Mouse (Mus musculus): ENCODE measurements at regions not wholly inside any gene's neighbourhood (a gene's known extent, or its start where the extent isn't known, plus 50 kb on each side); places are given as distances from the start of the nearest gene placed in this dataset.
"Not testable (repeated sequence)": the region's sequence is repeated elsewhere in the genome, so short reads cannot be mapped to it uniquely, and the experiment has no call there.

DNA sequence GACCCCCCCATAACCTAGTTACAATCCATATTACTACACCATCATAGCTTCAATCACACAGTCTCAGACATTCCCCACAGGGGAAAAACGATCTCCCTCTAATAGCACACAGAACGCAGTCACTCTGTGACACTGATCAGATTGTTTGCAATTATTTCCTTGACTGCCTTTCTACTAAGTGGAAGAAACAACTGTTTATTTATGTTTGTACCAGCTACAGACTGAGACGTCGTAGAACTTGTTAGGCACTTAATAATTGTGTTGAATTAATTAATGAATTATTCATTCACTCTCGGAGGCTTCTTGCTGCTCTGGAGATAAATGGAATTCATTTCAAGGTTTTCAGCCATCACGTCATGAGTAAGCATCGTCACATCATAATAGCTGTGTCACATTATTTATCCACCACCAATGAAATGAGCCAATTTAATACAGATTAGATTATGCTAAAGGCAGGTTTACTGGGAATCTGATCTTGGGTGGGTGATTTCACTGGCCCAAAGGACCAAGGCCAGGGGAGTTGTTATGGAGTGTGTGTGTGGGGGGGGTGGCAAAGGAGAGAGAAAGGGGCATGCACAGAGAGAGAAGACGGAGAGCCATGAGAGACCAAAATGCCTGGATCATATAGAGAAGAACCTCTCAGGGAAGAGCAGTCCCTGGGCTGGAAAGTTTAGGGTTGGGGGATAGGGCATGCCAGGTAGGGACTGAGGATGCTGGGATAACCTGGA, 355.7 kb upstream of the Zwint start:
- DNase-seq = no peak

DNA sequence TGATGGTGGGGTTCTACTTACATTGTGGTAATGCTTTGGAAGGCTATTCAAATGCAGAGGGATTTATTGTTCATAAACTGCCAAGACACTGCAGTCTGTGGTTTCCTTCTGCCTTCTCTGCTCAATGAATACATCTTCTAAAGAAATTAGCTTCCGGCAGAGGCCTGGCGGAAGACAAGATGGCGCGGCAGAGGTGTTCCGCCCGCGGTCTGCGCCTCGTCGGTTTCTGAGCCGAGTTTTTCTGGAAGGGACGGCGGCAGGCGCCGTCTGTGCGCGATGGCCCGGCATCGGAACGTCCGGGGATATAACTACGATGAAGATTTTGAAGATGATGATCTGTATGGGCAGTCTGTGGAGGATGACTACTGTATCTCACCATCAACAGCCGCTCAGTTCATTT, 345.6 kb upstream of the Zwint start:
- DNase-seq = not testable (repeated sequence)

DNA sequence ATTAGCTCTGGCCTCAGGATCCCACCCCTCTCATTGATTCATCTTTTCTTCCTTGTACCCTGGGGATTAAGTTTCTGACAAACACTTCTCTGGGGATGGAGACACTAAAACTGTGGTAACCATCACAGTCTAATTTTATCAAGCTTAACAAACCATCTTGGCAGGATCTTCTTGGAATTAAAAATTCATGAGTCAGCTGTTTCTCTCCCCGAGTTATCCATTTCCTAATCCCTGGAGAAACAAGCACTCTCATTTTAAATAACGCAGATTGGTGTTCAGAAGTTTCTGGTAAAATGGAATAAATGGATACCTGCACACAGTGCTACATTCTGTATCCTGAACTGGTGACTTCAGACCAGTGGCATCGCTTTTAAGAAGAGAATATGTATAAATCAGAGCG, 336.3 kb upstream of the Zwint start:
- no peak for DNase-seq

DNA sequence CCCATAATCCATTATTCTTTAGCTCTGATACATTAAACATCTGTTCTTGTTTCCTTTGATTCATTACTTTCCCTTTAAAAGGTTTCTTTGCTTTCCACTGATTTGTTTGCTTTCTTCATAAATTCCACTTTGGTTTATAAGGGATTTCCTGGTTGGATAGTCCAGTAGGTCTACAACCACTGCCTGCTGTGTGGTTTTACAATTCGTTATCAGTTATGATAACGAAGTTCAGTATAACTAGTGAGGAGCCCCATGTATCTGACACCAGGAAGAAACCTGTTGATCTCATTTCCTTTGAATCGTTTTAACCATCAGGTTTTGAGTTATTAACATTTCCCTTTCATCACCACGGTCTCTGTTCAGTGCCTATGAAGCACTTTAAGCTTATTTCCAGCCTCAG, 334.3 kb upstream of the Zwint start:
- DNase-seq = no peak

DNA sequence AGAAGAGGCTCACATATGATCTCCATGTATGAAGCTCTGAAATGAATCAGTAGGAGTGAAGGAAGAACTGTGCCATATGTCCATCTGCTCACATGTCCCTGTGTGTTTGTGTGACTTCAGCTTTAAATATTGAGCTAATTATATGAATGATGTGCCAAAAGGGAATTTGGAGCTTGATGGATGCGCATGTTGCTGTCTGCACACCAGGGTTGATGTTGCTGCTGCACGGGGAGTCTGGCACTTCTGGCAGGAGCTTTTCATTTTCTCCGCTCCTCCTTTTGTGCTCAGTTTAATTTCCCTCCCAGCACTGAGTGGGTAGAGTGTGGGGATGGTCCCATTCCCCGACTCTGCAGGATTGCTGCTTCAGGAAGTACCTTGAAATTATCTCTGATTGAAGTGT, 328.0 kb upstream of the Zwint start:
- no peak for DNase-seq

DNA sequence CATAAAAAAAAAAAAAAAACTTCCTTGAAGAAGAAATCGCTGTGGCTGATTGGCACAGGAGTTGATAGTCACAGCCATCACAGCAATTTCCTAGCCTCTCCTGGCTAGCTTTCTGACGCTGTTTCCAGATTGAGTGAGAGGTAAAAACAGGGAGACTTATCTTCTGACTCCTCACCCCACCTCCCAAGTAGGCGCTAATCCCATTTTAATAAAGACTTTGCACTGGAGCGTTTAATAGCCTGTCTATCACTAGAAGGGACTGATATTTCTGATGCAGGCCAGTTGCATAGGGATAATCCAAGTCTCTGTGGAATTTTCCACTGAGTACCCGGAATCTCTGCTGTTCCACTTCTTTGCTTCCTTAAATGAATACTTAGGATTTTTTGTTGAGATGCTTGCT, 307.4 kb upstream of the Zwint start:
- no peak for DNase-seq

DNA sequence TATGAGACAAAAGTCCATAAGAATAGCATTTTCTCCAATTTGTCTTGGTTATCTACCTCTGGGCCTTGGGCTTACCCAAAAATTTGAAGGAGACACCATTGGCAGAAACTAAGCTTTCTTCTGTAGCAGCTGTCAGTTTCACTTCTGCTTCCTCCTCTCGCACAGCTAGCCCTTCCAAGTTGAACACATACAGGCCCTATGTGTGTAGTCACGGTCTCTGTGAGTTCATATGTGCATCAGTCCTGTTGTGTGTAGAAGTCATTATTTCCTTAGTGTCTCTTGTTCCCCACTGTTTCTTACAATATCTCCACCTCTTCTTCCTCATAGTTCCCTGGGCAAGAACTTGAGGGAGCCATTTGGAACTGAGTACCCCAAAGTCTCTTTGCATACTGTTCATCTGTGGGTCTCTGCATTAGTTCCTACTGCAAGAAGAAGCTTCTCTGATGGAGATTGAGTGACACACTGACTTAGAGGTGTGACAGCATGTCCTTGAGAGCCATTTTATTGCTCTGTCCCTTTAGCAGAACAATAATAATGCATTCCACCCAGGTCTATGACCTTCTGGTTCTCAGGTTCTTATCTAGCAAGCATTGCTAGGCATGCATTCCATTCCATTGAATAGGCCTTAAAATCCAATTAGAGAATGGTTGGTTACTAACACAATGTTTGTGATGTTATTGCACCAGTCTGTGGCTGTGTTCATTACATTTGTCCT, 306.5 kb upstream of the Zwint start:
- DNase-seq = no peak

DNA sequence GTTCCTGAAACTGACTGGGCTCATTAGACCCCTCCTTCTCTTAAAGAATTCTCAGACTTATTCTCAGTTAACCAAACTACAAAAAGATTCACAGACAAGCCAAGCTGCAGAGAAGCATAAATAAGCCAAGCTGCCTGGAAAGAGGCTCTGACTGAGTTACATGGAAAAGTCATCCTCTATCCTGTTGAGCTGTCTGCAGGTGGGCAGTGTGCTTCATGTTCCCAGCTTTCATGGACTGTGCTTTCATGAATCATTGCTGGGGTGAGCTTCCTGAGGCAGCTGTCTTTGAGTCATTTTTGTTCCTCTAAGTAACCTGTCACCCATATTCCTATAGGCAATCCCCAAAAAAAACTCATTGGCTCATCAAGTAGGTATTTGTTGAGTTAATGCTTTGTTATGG, 301.8 kb upstream of the Zwint start:
- DNase-seq = no peak

DNA sequence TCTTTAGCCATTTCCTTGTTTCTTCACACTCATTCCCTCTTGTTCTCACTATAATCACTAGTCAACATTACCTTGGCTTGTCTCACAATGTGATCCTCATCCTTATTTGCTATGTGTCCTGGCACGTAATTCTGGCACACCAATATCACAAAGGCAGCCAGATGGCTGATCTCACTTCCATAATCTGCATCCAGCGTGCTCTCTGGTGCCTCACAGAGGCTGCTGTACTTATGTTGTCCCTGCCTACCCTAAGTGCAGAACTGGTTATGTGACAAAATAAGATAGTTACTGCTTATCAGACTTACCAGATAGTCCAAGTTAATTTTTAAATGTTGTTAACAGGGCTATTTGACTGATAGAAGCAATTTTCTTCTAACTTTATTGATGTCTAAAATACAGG, 301.1 kb upstream of the Zwint start:
- DNase-seq = no peak

DNA sequence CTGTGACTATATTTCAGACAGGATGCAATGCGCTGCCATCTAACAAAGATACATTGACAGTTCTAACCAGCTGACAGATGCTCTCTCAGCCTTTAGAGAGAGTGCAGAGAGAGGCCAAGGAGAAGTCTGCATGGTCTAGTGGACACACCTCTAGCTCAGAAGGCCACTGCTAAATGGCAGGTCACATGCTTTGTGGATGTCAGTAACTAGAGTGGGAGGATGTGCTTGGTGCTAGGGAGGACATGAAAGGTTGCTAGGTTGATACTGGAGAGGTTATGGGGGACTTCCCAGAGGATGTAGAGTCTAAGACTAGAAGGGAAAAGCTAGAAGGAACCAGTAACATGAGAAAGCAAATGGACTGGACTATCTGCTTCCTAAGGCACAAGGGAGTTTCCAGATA, 271.3 kb upstream of the Zwint start:
- no peak for DNase-seq

DNA sequence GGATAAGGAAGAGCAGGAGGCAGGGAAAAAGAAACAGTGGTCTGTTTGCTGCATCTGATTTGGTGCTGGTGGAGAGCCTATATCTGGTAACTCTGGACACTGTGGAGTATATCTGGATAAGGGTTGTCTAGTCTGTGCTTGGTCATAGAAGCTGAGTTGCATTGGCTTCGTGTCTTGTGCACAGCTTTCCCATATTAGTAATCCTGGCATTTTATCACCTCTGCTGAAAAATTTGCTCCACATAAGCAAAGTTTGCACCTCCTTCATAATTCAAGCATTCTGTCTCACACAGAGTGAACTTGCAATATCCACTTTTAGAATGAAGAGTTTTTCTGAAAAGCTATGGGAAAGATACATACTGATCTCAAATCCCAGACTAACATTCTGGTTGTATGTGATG, 269.8 kb upstream of the Zwint start:
- no peak for DNase-seq

DNA sequence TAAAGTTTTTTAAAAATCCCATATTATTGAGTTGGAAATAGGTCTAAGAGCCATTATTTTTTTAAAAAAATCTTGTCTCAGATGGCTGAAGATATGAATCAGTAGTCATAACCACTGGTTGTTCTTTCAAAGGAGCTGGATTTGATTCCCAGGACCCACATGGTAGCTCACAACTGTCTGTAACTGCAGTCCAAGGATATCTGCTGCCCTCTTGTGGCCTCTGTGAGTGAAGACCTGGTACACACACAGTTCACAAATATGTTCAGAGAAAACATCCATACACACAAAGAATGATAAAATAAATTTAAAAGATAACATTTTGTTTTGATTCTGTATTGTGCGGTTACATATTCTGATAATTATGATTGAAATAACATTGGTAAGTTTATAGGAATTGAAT, 263.2 kb upstream of the Zwint start:
- DNase-seq = no peak

DNA sequence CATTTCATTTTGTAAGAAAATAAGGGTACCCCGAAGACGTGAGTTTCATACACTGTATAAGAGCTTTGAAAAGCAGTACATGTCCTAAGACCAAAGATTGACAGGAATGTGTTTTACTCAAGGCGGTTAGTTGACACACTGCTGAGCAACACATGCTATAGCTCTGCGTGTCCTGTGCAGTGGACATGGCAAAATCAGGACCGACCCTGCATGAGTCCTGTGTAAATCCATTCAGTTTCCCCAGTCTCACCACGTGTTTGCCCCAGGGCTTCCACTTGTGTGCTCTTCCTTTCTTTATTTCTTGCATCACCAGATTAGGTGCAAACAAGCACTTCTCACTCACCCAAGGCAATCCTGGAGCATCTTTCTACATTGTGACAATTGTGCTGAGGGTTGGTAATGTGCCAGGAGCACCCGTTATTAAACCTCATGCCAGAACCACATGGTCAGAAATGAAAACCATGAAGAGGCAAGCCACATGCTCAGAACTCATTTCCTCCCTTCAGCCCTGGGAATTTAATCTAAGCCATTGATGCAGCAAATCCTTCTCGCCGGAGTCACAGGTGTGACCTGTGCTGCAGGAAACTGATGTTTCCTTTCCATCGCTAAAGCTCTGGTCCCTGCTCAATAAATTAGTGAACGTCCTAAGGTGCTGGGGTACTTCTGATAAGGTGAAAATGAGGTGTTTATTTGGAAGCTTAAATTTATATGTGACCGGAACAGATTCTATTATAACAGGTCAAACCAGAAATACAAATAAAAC, 261.2 kb upstream of the Zwint start:
- no peak for DNase-seq

DNA sequence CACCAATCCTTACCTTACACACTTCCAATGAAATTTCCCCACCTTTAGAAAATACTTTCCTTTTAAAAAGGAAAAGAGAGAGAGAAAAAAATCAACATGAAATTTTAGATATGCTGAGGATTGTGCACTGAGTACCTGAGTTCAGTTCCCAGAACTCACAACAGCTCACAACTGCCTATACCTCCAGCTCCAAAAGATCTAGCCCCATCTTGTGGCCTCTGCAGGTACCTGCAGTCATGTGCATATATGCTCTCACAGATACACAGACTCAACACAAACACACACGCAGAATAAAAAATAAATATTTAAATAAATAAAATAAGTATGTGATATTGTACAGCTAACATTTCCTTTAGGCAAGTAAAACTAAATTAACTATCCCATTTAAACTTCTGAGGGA, 260.3 kb upstream of the Zwint start:
- DNase-seq = no peak

DNA sequence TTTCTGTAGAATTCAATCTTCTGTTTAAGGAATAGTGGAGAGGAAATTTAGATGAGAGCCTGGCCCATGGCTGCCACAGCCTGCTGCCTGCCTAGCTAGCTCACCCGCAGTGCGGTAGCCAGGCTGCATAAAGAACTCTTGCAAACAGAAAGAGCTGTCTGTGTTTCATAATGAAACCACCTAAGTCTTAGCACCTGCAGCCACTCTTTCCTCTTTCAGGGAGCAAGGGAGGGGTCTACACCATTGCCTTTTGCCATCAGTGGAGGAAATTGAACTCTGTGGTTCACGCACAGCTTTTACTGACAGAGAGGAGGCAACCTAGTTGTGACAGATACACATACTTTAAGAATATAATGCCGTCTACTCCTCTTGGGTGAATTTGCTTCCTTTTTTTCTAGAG, 251.4 kb upstream of the Zwint start:
- no peak for DNase-seq

GRCm38 (mm10) chr10:72410305-72410704, 244.3 kb upstream of the Zwint start:
- no peak for DNase-seq

DNA sequence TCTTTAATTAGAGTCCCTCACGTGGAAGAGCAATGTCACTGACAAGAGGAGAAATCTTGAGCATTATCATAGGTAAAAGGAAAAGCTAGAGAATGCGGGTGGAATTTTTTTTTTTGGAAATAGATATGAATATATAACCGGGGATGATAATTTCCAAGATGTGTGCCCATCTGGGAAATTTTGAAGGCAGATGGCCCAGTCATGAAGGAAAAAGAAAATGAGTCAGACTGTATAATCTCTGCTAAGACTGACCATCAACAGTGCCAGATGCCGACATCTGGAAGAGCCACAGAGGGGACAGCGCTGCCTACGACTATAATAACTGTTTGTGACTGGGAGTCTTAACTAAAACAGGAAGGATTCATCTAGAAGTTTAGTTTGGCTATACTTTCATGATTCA, 243.0 kb upstream of the Zwint start:
- DNase-seq = no peak

DNA sequence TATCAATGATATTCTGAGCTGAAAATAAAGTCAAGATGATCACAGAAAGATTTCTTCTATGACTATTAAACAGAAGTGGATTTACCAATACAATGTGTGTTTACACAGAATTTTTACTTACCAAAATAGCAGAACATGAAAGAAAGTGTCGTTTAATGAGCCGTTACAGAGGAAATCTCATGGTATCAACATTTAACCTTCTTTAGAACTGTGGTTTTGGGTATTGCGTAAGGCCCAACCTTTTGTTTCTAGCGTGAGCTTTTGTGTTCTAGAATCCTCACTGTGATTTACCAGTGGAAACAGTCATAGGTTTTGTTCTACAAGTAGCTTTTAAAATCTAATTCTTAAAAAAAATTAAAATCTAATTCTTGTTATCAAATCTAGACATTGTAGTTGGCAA, 200.0 kb upstream of the Zwint start:
- no peak for DNase-seq

GRCm38 (mm10) chr10:72484315-72484714, 170.3 kb upstream of the Zwint start:
- DNase-seq = peak; percentile 13

DNA sequence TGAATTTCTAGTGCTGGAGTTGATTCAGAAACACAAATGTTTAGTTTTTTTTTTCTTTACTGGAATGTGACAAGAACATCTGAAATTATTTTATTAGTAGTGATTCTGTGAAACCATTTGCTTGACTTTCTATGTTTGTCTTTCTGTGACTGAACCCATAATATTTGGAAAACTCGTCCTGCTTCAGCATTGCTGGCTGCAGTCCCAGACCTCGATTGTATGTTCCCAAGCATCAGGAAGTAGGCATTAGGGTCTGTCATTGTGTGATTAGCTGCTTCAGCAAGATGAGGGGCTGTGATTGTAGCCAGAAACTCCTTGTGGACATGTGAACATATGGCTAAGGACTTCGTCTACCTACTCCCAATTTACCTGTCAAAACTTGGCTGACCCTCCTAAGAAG, 122.2 kb upstream of the Zwint start:
- DNase-seq = no peak

GRCm38 (mm10) chr10:72533427-72533826, 121.2 kb upstream of the Zwint start:
- DNase-seq = no peak

DNA sequence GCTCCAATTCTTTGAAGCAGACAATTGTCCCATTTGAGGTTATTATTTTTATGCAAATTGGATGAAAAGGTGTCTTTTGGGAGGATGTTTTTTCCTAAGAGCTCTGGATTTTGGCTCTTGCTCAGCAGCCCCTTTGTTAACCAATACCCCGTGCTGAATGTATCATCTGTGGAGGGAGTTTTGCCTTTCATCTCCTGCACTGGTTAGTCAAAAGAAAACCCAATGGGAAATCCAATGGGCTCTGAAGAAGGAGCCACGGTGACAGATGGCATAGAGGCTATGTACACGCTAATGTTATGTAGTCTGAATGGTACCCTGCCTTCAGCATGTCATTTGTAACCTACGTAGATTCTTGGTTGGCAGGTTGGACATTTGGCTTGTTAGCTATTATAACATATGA, 120.8 kb upstream of the Zwint start:
- no peak for DNase-seq

DNA sequence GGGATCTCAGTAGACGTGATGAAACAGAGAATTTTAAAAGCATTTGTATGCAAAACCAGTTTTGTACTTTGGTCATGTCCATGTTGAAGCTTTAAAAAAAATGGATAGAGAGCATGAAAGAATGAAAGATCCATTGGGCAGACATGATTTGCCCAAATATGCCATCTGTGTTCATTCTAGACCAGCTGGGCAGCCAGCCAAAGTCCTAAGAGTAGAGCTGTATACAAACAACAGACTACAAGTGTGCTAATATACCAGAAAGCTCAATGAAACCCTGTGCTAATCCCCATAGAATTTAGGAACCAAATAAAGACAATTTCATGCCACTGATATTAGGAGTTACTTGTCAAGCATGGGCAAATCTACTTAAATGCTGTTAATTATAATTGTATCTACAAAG, 105.1 kb upstream of the Zwint start:
- no peak for DNase-seq

- no peak for DNase-seq
These were observed 103.1 kb upstream of the Zwint start for GRCm38 (mm10) chr10:72551561-72551960.

All from right cerebral cortex, postnatal 14 days (tissue).